Mouse (Mus musculus) G1E-ER4 (cell line): ENCODE data around the gene Rangap1. TPM values are rescaled to one million over a fixed set of nuclear protein-coding genes. Genes with fewer than 3 reads are reported as not detected.

Source experiments
- GATA1 ChIP-seq: IDR thresholded peaks from one replicate; pipeline ENCODE4 v1.8.0; 2012; ENCODE audit warnings: low read length, inconsistent platforms
- polyA plus RNA-seq: library from polyadenylated mRNA; stranded (reverse); fragments of >175 nt; gene quantifications from 2 replicates; pipeline ENCODE4 v1.2.3, GENCODE M21; 2012

Rangap1 gene
- 273 and 309 TPM in 2 replicates for polyA plus RNA-seq

DNA sequence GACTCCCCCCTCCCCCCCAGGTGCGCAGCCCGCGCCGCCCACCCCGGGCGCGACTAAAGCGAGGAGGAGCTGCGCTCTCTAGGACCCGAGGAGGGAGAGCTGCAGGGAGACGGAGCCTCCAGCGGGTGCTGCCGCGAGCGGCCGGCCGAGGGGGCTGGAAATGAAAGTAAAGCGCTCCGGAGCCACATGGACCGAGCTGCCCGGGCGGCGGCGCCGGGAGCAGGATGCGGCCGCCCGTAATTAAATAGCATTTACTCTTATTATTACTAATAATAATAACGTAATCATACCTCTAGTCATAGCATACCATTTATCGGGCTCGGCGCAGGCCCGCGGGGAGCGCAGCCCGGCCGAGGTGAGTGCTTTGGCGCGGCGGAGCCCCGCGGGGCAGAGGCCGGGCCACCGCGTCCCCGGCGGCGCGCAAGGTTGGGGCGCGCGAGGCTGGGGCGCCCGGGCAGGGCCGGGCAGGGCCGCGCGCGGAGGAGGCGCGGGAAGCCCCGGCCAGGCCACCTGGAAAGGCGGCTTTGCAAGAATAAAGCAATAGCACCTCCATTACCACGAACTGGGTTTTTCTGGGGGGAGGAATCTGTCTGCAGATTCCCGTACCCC is at the start of gene Rangap1, which contains the start of gene Zc3h7b:
TSS of gene Rangap1 (minus strand) at position 539 of the 609 bp plus-strand sequence.
TSS of gene Zc3h7b (plus strand) at position 66 of the 609 bp plus-strand sequence.
- TF ChIP-seq GATA1: no peak

DNA sequence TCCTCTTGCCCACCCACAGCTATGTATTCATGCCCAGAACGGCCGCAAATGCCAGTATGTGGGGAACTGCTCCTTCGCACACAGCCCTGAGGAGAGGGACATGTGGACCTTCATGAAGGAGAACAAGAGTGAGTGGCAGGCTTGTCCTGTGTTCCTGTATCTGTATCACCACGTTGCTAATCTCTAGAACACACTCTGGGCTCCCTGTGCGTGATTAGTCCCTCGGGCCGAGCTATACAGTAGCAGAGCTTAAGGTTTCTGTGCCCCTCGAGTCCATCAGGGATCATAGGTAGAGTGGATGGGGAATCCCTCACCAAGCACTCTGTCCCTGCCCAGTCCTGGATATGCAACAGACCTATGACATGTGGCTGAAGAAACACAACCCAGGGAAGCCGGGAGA is 47.1 kb upstream of the Rangap1 start:
- no peak for TF ChIP-seq GATA1

DNA sequence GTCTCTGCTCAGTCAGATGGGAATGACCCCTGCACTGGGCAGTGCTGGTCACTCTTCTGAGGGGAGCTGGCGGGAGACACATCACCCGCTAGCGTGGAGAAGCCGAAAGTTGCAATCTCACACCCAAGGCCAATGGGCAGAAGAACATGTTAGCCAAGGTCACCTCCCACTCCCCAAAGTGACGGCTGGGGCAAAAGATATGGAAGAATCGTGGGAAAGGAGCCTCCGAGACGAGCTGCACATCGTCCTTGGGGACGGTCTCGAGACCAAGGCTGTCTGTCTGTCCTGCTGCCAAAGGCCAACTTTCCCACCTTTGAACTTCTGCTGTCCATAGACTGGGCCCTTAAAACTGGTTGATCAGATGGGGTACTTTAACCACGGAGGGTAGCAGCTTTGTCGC is 42.2 kb upstream of the Rangap1 start:
- TF ChIP-seq GATA1: no peak

DNA sequence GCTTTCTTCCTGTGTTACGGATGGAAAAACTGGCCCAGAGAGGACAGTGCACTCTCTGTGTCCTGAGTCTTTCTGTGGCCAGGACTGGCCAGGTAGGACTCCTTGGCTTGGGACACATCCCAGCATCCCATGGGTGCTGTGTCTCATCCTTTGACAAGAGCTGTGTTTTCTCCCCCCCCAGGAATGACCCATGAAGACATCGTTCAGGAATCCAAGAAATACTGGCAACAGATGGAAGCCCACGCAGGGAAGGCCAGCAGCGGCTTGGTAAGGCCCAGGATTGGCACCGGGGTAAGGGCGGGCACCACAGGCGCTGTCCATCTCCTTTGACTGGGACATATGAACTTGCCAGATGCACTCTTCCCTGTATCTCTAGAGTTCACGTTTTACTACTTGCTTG is 40.4 kb upstream of the Rangap1 start:
- TF ChIP-seq GATA1: no peak

DNA sequence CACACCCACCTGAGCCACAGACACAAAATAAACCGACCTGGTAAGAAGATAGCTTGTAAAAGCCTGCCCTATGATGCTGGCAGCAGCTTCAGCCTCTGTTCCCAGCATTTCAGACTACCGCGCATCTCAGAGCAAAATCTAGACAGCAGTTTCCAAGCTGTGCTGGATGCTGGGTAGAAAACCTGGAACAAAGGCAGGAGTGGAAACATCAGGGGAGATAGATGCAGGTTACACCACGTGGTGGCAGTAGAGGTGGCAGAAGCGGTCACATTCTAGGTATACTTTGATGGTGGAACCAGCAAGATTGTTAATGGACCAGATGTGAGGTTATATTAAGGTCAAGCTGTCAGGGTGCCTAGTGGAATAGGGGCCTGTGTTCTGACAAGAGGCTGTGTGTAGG is 39.4 kb upstream of the Rangap1 start:
- no peak for TF ChIP-seq GATA1

DNA sequence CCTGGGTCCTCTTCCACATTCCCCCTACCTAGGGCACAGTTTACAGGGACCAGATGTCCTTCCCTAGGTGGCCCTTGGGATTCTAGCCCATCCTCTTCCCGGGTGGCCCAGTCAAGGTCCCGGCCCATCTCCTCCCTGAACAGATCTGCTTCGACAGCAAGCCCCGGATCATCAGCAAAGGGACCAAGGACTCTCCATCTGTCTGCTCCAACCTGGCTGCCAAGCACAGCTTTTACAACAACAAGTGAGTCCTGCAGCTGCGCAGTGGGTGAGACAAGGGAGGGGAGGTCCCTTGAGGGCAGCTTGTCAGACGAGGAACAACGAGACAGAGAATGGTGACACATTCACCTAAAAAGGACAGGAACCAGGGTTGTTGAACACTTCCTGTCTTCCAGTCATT is 36.5 kb upstream of the Rangap1 start:
- no peak for TF ChIP-seq GATA1

DNA sequence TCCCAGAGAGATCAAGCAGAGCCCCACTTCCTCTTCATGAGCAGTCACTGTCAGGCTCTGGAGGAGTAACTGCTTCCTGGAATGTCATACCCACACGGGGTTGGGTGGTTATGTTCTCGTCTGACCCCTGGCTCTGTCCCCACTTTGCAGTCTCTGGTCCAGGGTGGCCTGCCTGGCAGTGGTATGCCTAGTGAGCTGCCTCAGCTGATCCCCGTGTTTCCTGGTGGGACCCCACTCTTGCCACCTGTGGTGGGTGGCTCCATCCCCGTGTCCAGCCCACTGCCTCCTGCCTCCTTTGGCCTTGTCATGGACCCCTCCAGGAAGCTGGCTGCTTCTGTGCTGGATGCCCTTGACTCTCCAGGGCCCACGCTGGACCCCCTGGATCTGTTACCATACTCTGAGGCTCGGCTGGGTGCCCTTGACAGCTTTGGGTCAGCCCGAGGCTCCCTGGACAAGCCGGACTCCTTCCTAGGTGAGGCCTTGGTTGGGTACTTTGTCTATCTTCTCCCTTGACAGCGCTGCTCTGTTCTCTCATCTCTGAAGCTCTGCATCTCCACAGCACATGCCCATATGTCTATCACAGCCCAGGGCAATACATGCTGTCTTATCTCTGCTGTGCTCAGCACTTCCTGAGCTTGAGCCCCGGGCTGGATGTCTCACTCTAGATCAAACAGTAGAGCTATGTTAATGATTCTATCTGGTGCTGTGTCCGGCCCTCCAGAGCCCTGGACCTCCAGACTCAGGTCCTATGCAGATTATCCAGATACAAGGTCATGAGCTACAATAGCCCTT is 31.5 kb upstream of the Rangap1 start:
- TF ChIP-seq GATA1: no peak

DNA sequence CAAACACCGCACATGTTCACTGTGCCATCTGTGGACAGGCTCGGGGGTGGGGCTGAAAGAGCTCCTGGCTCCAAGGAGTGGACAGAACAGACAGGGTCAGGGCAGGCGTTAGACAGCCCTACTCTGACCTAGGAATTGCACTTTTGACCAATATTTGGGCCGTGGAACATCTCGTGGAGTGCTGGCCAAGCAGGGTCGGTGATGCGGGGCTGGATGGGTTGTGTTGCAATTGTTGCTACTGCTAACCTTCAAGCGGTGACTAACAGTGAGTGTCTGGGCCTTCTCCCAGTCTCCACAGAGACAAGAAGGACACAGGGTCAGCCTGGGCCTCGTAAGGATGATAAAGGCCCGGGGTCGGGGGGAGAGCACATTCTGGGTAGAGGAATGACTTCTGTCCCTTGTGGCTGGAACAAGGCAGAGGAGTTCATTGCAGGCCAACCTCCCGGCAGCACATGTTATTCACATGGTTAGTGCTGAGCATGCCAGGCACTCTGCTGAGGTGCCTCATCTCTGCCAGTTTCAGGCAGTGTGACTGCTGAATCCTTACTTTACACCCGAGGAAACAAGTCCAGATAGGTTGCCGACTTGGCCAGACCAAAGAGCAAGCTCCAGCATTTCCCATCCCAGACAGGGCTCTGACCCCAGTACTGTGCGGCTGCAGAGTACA is 29.3 kb upstream of the Rangap1 start:
- no peak for TF ChIP-seq GATA1

DNA sequence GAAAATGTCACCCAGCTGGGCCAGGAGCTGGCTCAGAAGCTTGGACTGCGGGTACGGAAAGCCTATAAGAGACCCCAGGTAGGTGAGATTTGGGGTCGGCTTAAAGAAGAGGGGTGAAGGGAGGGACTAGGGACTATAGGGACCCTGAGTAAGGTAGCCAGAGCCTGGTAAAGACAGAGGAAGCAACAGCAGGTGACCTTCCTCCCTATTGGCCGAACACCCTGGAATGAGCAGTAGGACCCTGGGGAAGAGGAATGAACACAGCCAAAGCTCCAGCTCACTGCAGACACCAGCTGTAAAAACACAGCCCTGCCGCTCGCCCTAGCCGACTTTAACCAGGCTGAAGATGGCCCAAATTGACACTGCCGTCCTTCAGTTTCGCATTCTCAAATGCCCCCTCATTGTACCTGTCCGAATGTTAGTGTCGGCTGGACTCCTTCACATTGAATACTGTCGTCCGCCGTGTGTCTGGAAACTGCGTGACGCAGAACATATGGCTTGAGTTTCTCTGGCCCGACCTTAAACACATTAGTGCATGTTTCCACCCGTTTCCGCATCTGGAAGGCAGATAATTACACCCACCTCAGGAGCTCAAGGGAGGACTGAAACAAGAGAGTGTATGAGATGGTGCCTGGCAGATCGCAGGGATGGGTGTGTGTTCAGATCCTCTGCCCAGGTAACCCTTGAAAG is 27.2 kb upstream of the Rangap1 start:
- TF ChIP-seq GATA1: no peak

DNA sequence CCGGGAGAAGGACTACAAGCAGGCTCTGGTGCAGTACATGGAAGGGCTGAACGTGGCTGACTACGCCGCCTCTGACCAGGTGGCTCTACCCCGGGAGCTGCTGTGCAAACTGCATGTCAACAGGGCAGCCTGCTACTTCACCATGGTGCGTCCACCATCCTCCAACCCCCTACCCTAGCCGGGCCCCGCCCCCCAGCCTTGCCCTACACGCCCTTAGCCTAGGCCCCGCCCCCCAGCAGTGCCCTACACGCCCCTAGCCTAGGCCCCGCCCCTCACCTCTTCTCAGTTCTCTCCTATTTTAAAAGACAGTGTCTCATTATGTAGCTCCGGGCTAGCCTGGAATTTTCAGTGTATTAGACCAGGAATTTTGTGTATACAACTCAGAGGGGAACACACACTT is 23.7 kb upstream of the Rangap1 start:
- TF ChIP-seq GATA1: no peak

DNA sequence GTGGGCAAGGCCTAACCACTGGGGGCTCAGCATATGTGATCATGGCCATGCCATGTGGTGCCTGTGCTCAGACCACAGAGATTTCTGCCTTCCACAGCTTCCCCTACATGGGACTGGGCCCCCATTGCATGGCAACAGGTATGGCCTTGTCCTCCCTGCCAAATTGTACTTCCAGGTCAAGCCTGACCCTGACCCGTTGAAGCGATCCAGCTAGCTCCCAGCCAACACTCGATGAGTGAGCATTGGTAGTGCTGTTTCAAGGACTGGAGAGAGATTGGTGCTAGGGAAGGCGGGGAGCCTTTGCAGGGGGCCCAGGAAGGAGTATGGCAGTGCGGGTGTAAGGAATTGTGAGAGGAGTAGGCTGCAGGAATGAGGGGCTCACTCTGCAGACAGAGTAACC is 21.1 kb upstream of the Rangap1 start:
- no peak for TF ChIP-seq GATA1

DNA sequence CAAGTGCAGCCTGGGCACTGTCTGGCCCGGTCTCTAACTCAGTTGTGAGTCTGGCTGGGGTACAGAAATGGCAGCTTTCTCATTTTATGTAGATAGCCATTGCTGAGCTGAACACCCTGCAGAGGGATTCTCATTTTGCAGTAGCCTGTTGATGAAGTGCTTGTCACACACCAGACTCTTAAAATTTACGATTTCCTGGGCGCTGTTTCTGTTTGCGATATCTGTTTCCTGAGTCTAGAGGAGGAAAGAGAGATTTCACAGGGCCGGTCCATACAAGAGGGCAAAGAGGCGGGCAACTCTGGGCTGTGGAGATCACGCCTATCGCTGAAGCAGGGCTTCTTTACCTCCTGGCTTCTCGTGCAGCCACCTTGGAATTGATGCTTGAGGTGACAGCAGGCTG is 20.3 kb upstream of the Rangap1 start:
- TF ChIP-seq GATA1: no peak

DNA sequence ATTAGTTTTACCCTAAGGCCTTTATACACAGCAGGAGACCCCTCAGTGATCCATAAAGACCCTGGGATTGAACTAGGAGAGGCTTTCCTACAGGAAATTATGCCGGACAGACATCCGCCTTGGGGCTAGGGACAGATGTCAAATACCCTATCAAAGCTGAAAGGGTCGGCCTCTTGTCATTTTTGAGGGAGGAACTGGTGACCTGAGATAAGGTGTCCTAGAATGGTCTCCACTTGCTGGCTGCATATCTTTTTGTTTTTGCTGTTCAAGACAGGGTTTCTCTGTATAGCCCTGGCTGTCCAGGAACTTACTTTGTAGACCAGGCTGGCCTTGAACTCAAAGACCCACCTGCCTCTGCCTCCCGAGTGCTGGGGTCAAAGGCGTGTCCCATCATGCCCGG is 19.2 kb upstream of the Rangap1 start:
- no peak for TF ChIP-seq GATA1

DNA sequence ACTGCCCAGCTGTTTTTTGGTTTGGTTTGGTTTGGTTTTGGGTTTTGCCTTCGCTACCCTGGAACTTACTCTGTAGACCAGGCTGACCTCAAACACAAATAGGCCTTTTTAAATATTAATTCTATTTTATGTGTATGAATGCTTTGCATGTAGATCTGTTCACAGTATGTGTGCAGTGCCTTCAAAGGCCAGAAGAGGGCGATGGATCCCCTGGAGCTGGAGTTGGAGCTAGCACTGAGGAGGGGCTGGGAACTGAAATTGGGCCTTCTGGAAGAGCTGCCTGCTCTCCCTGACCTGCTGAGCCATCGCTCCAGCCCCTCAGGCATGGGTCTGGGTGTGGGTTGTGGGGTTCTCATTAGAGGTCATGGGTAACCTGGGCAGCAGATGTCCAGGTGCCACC is 16.6 kb upstream of the Rangap1 start:
- TF ChIP-seq GATA1: no peak

DNA sequence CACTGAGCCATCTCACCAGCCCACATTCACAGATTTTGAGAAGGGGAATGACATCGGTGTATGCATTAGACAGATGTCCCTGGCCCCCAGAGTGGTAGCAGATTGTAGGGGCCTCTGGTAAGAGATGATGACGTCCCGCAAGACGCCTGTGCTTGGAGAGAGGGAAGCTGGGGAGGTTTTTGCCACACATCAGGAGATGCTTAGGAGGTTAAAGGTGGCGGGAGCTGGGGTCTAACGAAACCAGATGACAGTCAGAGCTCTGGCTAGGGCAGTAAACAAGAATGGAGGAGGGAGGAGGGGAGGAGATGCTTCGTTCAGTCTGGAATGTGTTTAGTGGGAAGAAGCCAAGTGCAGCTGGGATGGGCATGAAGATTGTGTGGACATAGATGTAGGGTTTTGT is 16.1 kb upstream of the Rangap1 start:
- no peak for TF ChIP-seq GATA1
